Mouse (Mus musculus) cerebellum, adult 11-12 months (tissue): ENCODE results near the gene Moxd2.

ENCODE experiments used
- DNase-seq: peaks from one replicate; pipeline ENCODE4 v3.0.0; 2022

The Moxd2 gene

GRCm38 (mm10) chr6:40887394-40887793, at the start of gene Moxd2:
Moxd2 (minus strand) TSS chr6:40887494.
- no peak for DNase-seq

DNA sequence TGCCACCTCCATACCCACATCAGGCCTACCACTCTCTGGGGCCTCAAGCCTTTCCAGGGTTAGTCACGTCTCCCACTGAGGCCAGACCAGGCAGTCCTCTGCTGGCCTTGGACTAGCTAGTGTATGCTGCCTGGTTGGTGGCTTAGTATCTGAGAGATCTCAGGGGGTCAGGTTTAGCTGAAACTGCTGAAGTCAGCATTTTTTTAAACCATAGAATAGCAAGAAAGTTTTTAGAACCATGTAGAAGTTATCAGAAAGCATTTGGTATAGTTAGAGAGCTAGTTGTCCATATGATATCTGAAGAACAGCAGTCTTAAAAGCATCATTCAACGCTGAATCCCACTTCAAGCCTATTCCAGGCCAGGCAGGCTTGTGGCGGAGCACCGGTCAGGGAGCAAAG, 32.7 kb upstream of the Moxd2 start:
- no peak for DNase-seq

- DNase-seq = no peak
These were observed 13.0 kb upstream of the Moxd2 start, which contains the start of gene Prss58 for GRCm38 (mm10) chr6:40900287-40900686. Prss58 (minus strand) TSS chr6:40900387.

DNA sequence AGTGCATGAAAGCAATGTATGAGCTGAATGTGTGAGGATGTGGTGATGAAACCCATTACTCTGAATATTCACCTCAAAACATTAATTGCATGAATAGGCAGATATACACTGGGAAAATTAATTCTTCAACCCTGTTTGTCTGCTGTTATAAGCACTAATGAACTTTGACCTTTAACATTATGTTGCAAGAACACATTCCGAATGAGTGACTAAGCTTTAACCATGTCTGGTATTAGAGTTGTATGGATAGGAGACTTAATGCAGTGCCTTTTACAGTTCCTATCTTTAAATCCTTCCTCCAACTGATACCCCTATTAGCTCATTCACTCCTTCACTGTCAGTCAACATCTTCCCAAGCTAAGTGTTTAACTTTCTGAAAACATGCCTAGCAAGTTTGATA, 7.4 kb upstream of the Moxd2 start:
- DNase-seq = no peak

- DNase-seq = no peak
These were observed 6.3 kb upstream of the Moxd2 start for GRCm38 (mm10) chr6:40893577-40893976.

GRCm38 (mm10) chr6:40891754-40892153, 4.5 kb upstream of the Moxd2 start:
- DNase-seq = no peak

- DNase-seq = no peak
These were observed 3.7 kb upstream of the Moxd2 start for GRCm38 (mm10) chr6:40890973-40891372.

DNA sequence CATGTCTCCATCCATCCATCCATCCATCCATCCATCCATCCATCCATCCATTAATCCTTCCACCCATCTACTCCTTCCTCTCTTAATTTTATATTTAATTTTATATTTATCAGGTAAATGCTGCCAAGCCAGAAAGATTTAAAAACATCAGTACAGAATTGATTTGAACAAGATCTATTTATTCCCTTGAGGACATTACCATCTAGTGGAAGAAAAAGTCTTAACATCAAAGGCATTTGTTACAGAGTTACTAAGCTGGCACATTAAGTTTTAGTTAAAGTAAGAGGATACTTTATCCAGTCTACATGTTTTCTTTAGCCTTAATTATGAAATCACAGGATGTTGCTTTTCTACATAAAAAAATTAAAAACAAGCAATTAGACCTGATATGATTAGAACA, 42.0 kb downstream of the Moxd2 start:
- DNase-seq = no peak
